Mouse (Mus musculus) testis, adult 2 months (tissue): ENCODE data around the gene Rhbdl3.

Source experiments
- CTCF ChIP-seq: fragments of 200-500 bp; IDR thresholded peaks from 2 replicates; pipeline ENCODE4 v1.5.1; 2012; ENCODE audit warnings: low read depth, mild to moderate bottlenecking, inconsistent platforms, low read length, moderate library complexity; ENCODE audit not compliant: control insufficient read depth, insufficient read depth, insufficient replicate concordance
- POLR2A ChIP-seq: fragments of 200-500 bp; IDR thresholded peaks from 2 replicates; pipeline ENCODE4 v1.6.1; 2012; ENCODE audit warnings: low read depth, mild to moderate bottlenecking, inconsistent platforms, low read length, moderate library complexity; ENCODE audit not compliant: control insufficient read depth

DNA sequence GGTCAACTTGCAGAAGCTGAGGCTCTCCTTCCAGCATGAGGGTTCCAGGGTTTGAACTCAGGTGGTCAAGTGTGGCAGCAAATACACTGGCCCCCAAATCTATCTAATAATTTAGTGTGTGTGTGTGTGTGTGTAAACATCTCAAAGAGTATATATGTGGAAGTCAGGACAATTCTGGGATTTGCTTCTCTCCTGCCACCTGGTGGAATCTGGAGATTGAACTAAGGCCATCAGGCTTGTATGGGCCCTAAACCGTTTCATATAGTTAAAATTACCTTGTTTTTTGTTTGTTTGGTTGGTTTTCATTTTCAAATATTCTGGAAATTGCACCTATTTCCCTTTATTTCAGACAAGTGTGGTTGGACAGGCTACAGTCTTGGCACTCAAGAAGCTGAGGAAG lies 68.2 kb downstream of the Rhbdl3 start:
- no peak for TF ChIP-seq CTCF
- TF ChIP-seq POLR2A, result no peak
